Mouse (Mus musculus): ENCODE data around the gene Actn1. TPM values are rescaled to one million over a fixed set of nuclear protein-coding genes. Genes with fewer than 3 reads are reported as not detected.

Actn1 gene
- 4.0 to 7.1 TPM (median 5.4 TPM) in 4 replicates for total RNA-seq (2023)

GRCm38 (mm10) chr12:80260056-80260743 lies at the start of gene Actn1:
Actn1 (minus strand) TSS chr12:80260371.

Other genes starting within 250 kb of the Actn1 start
- 1,068 to 1,161 TPM (median 1,122 TPM) in 4 replicates for gene Zfp36l1, start 147.4 kb downstream of the Actn1 start, total RNA-seq (2023)
- 49.6 to 53.9 TPM (median 52.1 TPM) in 4 replicates for gene Dcaf5, start 176.2 kb upstream of the Actn1 start, total RNA-seq (2023)
- 34.9 to 40.9 TPM (median 37.4 TPM) in 4 replicates for gene Exd2, start 202.7 kb upstream of the Actn1 start, total RNA-seq (2023)